ENCODE assay signal across 8 mouse cellular contexts in the genomic region with DNA sequence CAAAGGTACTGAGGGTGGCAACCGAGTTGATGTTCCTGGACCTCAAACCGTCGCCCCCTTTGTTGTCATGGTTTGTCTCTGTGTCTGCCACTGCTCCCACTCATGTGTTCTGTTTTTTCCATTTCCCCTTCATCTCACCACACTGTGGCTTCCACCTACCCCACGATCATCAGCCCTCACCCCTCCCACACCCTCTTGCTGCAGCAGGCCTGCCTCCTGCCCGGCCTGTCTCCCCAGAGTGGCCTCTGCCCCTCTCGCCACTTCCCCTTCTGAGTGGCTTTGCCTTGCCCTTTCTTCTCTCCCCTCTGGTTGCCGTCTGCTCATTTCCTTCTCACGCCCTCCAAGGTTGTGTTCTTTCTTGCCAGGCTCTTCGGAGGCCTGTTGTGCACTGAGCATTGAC.
DNase-seq lines count a peak whose midpoint lies in the region; ATAC-seq and TF ChIP-seq lines count a peak whose summit lies in the region.

No protein-coding gene starts in this region.

- H3K4me3 ChIP-seq in stomach, postnatal 0 days (ENCODE audit: low read depth, low read length) = no peak overlapping the region

- TF ChIP-seq CTCF in stomach, postnatal 0 days (IDR thresholded peaks at IDR 0.05; ENCODE audit: low read depth) = no peak; the same call in 1 of the 2 replicates

- H3K9ac ChIP-seq in stomach, postnatal 0 days (ENCODE audit: low read length) = 0 out of 2 replicates have a peak overlapping the region, but pooled peaks have one; percentile 23

- H3K9me3 ChIP-seq in stomach, postnatal 0 days (ENCODE audit: control insufficient read depth, low read length) = no peaks in the 10 kb centered on the region

- 36% methylated on average over 9 of the region's 9 CpGs for WGBS in stomach, postnatal 0 days

- H3K27me3 ChIP-seq in stomach, postnatal 0 days (ENCODE audit: control insufficient read depth, insufficient read depth, low read length) = no peaks in the 10 kb centered on the region

- no peak overlapping the region for H3K4me2 ChIP-seq in stomach, postnatal 0 days (replicated peaks; ENCODE audit: low read depth)

- H3K36me3 ChIP-seq in stomach, postnatal 0 days (ENCODE audit: control insufficient read depth, insufficient read depth, low read length) = no peaks in the 10 kb centered on the region

- H3K4me1 ChIP-seq in stomach, postnatal 0 days (replicated peaks; ENCODE audit: control insufficient read depth, insufficient read depth) = peaks cover 12% of the 10 kb centered on the region

- DNase-seq in gastrocnemius, adult 18-20 months (ENCODE audit: low spot score) = peak; percentile 2
- DNase-seq in gastrocnemius, adult 8-10 months (ENCODE audit: low spot score in 2 of 2) = no peak
- peak; percentile 19 for DNase-seq in urinary bladder, postnatal 14 days (ENCODE audit: low spot score)
- DNase-seq in urinary bladder, postnatal 25 days (ENCODE audit: low spot score) = no peak
- peak; percentile 41 for DNase-seq in lung, postnatal 14 days
- DNase-seq in stomach, postnatal 0 days (ENCODE audit: low spot score) = peak; percentile 33
- DNase-seq in cerebellum, postnatal 4 days (ENCODE audit: low spot score in 2 of 2) = no peak
- DNase-seq in embryo, embryonic 10.5 days (ENCODE audit: low spot score) = no peak

- ATAC-seq in stomach, postnatal 0 days (ENCODE audit: low FRiP score, low TSS enrichment) = 0 out of 2 replicates have a peak, but pooled peaks have one; percentile 19

- H3K27ac ChIP-seq in stomach, postnatal 0 days (replicated peaks) = peak overlapping the region; percentile 72

- no peak for TF ChIP-seq EP300 in stomach, postnatal 0 days (optimal IDR thresholded peaks at IDR 0.05)

Comparison
In these comparisons a context has a peak if more than half of its experiments do, and no peak if none do; other contexts are left out.
1. DNase-seq: peak in gastrocnemius, adult 18-20 months (single experiment), urinary bladder, postnatal 14 days (single experiment), lung, postnatal 14 days (single experiment) and stomach, postnatal 0 days (single experiment); none in gastrocnemius, adult 8-10 months (0 of 2), urinary bladder, postnatal 25 days (single experiment), cerebellum, postnatal 4 days (0 of 2) and embryo, embryonic 10.5 days (single experiment).